8 mouse cellular contexts compared by ENCODE assay signal in genomic region chr13:23396246-23396703, GRCm38 (mm10). TPM values are rescaled to one million over a fixed set of nuclear protein-coding genes. Genes with fewer than 3 reads are reported as not detected.
DNase-seq lines count a peak whose midpoint lies in the region; ATAC-seq and TF ChIP-seq lines count a peak whose summit lies in the region.

No protein-coding gene starts in this region.

- H3K27me3 ChIP-seq in forebrain, embryonic 16.5 days (replicated peaks; ENCODE audit: control insufficient read depth, insufficient read depth, low read length): peaks cover 38% of the 10 kb centered on the region
- peaks cover 11% of the 10 kb centered on the region for H3K27me3 ChIP-seq in limb, embryonic 11.5 days (ENCODE audit: control insufficient read depth, insufficient read depth, low read length)
- peaks cover 48% of the 10 kb centered on the region for H3K27me3 ChIP-seq in midbrain, embryonic 15.5 days (replicated peaks)

- WGBS in forebrain, embryonic 16.5 days: under 1% methylated on average over 31 of the region's 31 CpGs
- WGBS in limb, embryonic 11.5 days: under 1% methylated on average over 31 of the region's 31 CpGs
- WGBS in midbrain, embryonic 15.5 days: under 1% methylated on average over 31 of the region's 31 CpGs

- intact Hi-C loops in gastrocnemius, adult 2 months (cut with DNase I): no loop called here

- no peaks in the 10 kb centered on the region for H3K9me3 ChIP-seq in ES-E14 (ENCODE audit: control insufficient read depth, insufficient read depth, low read depth, low read length)
- no peaks in the 10 kb centered on the region; the same call in 1 of the 2 replicates for H3K9me3 ChIP-seq in forebrain, embryonic 16.5 days (ENCODE audit: control insufficient read depth, low read length)
- no peaks in the 10 kb centered on the region for H3K9me3 ChIP-seq in limb, embryonic 11.5 days (ENCODE audit: control insufficient read depth, low read length)
- H3K9me3 ChIP-seq in midbrain, embryonic 15.5 days: no peaks in the 10 kb centered on the region

- peak overlapping the region; percentile 5; the same call in 1 of the 2 replicates for H3K9ac ChIP-seq in ES-E14 (ENCODE audit: insufficient read depth, low read depth, low read length, poor library complexity, severe bottlenecking)
- H3K9ac ChIP-seq in forebrain, embryonic 16.5 days (replicated peaks; ENCODE audit: low read depth, low read length): peak overlapping the region; percentile 51
- H3K9ac ChIP-seq in limb, embryonic 11.5 days (ENCODE audit: low read length): peak overlapping the region; percentile 40
- H3K9ac ChIP-seq in midbrain, embryonic 15.5 days: peak overlapping the region; percentile 14; the same call in 1 of the 2 replicates

- H3K4me3 ChIP-seq in gastrocnemius, adult 2 months: peak overlapping the region; percentile 60
- H3K4me3 ChIP-seq in ES-E14 (ENCODE audit: insufficient read depth in 1 of 2, low read depth in 1 of 2, low read length in 2 of 2, poor library complexity in 1 of 2, severe bottlenecking in 1 of 2): peak overlapping the region; percentile 67
- H3K4me3 ChIP-seq in forebrain, embryonic 16.5 days (replicated peaks; ENCODE audit: low read length): peak overlapping the region; percentile 52
- peak overlapping the region; percentile 44 for H3K4me3 ChIP-seq in limb, embryonic 11.5 days (ENCODE audit: low read depth, low read length)
- peak overlapping the region; percentile 45 for H3K4me3 ChIP-seq in midbrain, embryonic 15.5 days

- peak overlapping the region; percentile 88 for H3K4me2 ChIP-seq in forebrain, embryonic 16.5 days (ENCODE audit: low read length)
- peak overlapping the region; percentile 76 for H3K4me2 ChIP-seq in limb, embryonic 11.5 days (ENCODE audit: low read depth, severe bottlenecking)
- H3K4me2 ChIP-seq in midbrain, embryonic 15.5 days: peak overlapping the region; percentile 87

- in situ Hi-C loops in ES-E14 (cut with MboI; ENCODE audit: low sequenced_read_pairs in 2 of 2, unreplicated experiment in 2 of 2): no loop called here

- H3K4me1 ChIP-seq in ES-E14 (ENCODE audit: control insufficient read depth in 2 of 2, insufficient read depth in 2 of 2, low read length in 2 of 2, poor library complexity in 1 of 2): no peaks in the 10 kb centered on the region
- H3K4me1 ChIP-seq in forebrain, embryonic 16.5 days (replicated peaks; ENCODE audit: control insufficient read depth, insufficient read depth, low read length): peaks cover 11% of the 10 kb centered on the region
- 0 out of 2 replicates have a peak, but pooled peaks cover 3% of the 10 kb centered on the region for H3K4me1 ChIP-seq in limb, embryonic 11.5 days (ENCODE audit: control insufficient read depth, insufficient read depth, low read length)
- peaks cover 13% of the 10 kb centered on the region for H3K4me1 ChIP-seq in midbrain, embryonic 15.5 days

- no peak overlapping the region for H3K27ac ChIP-seq in gastrocnemius, adult 2 months
- H3K27ac ChIP-seq in ES-E14 (ENCODE audit: insufficient read depth, low read depth, low read length, poor library complexity, severe bottlenecking): no peak overlapping the region
- no peak overlapping the region for H3K27ac ChIP-seq in forebrain, embryonic 16.5 days (ENCODE audit: low read length)
- no peak overlapping the region for H3K27ac ChIP-seq in limb, embryonic 11.5 days (replicated peaks; ENCODE audit: low read depth, low read length)
- H3K27ac ChIP-seq in midbrain, embryonic 15.5 days: no peak overlapping the region

- H3K36me3 ChIP-seq in ES-E14 (ENCODE audit: control insufficient read depth, insufficient read depth, low read length, poor library complexity, severe bottlenecking): no peaks in the 10 kb centered on the region
- H3K36me3 ChIP-seq in forebrain, embryonic 16.5 days (ENCODE audit: control insufficient read depth, insufficient read depth): no peaks in the 10 kb centered on the region
- H3K36me3 ChIP-seq in limb, embryonic 11.5 days (ENCODE audit: control insufficient read depth, insufficient read depth, low read length): no peaks in the 10 kb centered on the region
- H3K36me3 ChIP-seq in midbrain, embryonic 15.5 days (replicated peaks): no peaks in the 10 kb centered on the region

- no peak for DNase-seq in gastrocnemius, adult 2 months
- DNase-seq in gastrocnemius, postnatal 10 days: no peak
- no peak for DNase-seq in ES-E14 (ENCODE audit: low read depth, low spot score)
- DNase-seq in limb, embryonic 11.5 days (ENCODE audit: low spot score): peak; percentile 73
- DNase-seq in layer of hippocampus, adult 9-10 months (ENCODE audit: low spot score): no peak
- no peak for DNase-seq in testis, postnatal 10 days (ENCODE audit: low spot score)

- no peak for ATAC-seq in forebrain, embryonic 16.5 days
- ATAC-seq in limb, embryonic 11.5 days (ENCODE audit: insufficient number of reproducible peaks, low FRiP score, low TSS enrichment, low read depth): no peak
- ATAC-seq in midbrain, embryonic 15.5 days (replicated peaks): 0 out of 2 replicates have a peak, but pooled peaks have one; percentile 27

- no peak for TF ChIP-seq CTCF in gastrocnemius, adult 2 months (IDR thresholded peaks at IDR 0.05)

TF ChIP-seq in ES-E14, 5 proteins besides CTCF, POLR2A, EP300 and RAD21:
- TF ChIP-seq MAFK (IDR thresholded peaks at IDR 0.05; ENCODE audit: insufficient read depth, low read depth, low read length) (no peak), ZNF384 (IDR thresholded peaks at IDR 0.05; ENCODE audit: low read depth, low read length) (peak; percentile 81)
TF ChIP-seq in ES-E14: peak in this region for 1.

RNA-seq across cellular contexts. Expression of gene Zfp322a, which starts 27.3 kb away (rescaled TPM):
- total RNA-seq in gastrocnemius, adult 2 months (2021): 10 to 100 TPM in 1 of 2 experiments, 1 to 10 TPM in 1; 8.9 to 12.7 TPM
- 10 to 100 TPM; 13.2 to 20.8 TPM for total RNA-seq in gastrocnemius, postnatal 10 days (2021)
- 15.8 and 15.9 TPM in 2 replicates for total RNA-seq in ES-E14 (2012; rRNA removed)
- 62.5 and 72.6 TPM in 2 replicates for polyA plus RNA-seq in forebrain, embryonic 16.5 days (2015; fragmentation: Nextera tagmentation; extraction: Ambion mirVana)
- 71.9 and 76.4 TPM in 2 replicates for polyA plus RNA-seq in limb, embryonic 11.5 days (2014; fragmentation: Nextera tagmentation; extraction: Ambion mirVana)
- 52.2 and 55.1 TPM in 2 replicates for polyA plus RNA-seq in midbrain, embryonic 15.5 days (2015; fragmentation: Nextera tagmentation; extraction: Ambion mirVana)

RNA-seq across cellular contexts. Expression of gene Abt1, which starts 27.4 kb away (rescaled TPM):
- total RNA-seq in gastrocnemius, adult 2 months (2021): 1 to 10 TPM; 3.6 to 3.9 TPM
- 1 to 10 TPM; 4.8 to 5.3 TPM for total RNA-seq in gastrocnemius, postnatal 10 days (2021)
- 10.5 and 15.5 TPM in 2 replicates for total RNA-seq in ES-E14 (2012; rRNA removed)
- polyA plus RNA-seq in forebrain, embryonic 16.5 days (2015; fragmentation: Nextera tagmentation; extraction: Ambion mirVana): 12.7 and 13.0 TPM in 2 replicates
- polyA plus RNA-seq in limb, embryonic 11.5 days (2014; fragmentation: Nextera tagmentation; extraction: Ambion mirVana): 16.3 and 17.4 TPM in 2 replicates
- polyA plus RNA-seq in midbrain, embryonic 15.5 days (2015; fragmentation: Nextera tagmentation; extraction: Ambion mirVana): 9.8 and 9.9 TPM in 2 replicates
